Mouse (Mus musculus) testis, adult 2 months (tissue): ENCODE data around the gene Trmt61a. TPM values are rescaled to one million over a fixed set of nuclear protein-coding genes. Genes with fewer than 3 reads are reported as not detected.

Source experiments
- H3K27ac ChIP-seq: fragments of 200-500 bp; 2 replicates; pipeline ENCODE4 v1.5.1; 2012; ENCODE audit warnings: low read depth, low read length; ENCODE audit not compliant: control insufficient read depth, insufficient read depth
- H3K27me3 ChIP-seq: fragments of 200-500 bp; 2 replicates; pipeline ENCODE4 v1.6.1; 2012; ENCODE audit warnings: mild to moderate bottlenecking, low read length, moderate library complexity; ENCODE audit not compliant: control insufficient read depth, insufficient read depth
- H3K36me3 ChIP-seq: fragments of 200-500 bp; 2 replicates; pipeline ENCODE4 v1.6.1; 2012; ENCODE audit warnings: mild to moderate bottlenecking, low read length; ENCODE audit not compliant: control insufficient read depth, insufficient read depth
- H3K4me1 ChIP-seq: fragments of 200-500 bp; 2 replicates; pipeline ENCODE4 v1.6.1; 2012; ENCODE audit warnings: low read length; ENCODE audit not compliant: control insufficient read depth, insufficient read depth
- H3K4me3 ChIP-seq: fragments of 200-500 bp; 2 replicates; pipeline ENCODE4 v1.5.1; 2012; ENCODE audit warnings: low read depth, mild to moderate bottlenecking, low read length, moderate library complexity, mixed read lengths; ENCODE audit not compliant: control insufficient read depth
- CTCF ChIP-seq: fragments of 200-500 bp; IDR thresholded peaks from 2 replicates; pipeline ENCODE4 v1.5.1; 2012; ENCODE audit warnings: low read depth, mild to moderate bottlenecking, inconsistent platforms, low read length, moderate library complexity; ENCODE audit not compliant: control insufficient read depth, insufficient read depth, insufficient replicate concordance
- POLR2A ChIP-seq: fragments of 200-500 bp; IDR thresholded peaks from 2 replicates; pipeline ENCODE4 v1.6.1; 2012; ENCODE audit warnings: low read depth, mild to moderate bottlenecking, inconsistent platforms, low read length, moderate library complexity; ENCODE audit not compliant: control insufficient read depth
- polyA plus RNA-seq: library from polyadenylated mRNA; depleted of rRNA; stranded (reverse); fragments of >200 nt; gene quantifications from 2 replicates; pipeline ENCODE4 v1.2.3, GENCODE M21; 2012; rRNA removed

Gene Trmt61a
- polyA plus RNA-seq, 1 experiment = 11.9 TPM

GRCm38 (mm10) chr12:111724638-111725337 lies 46.9 kb downstream of the Trmt61a start:
- Histone ChIP-seq H3K36me3 (no peaks in the 10 kb centered on the region), H3K27me3 (no peaks in the 10 kb centered on the region), H3K4me3 (no peak overlapping the region), H3K4me1 (peaks cover 2% of the 10 kb centered on the region; the same call in 1 of the 2 replicates), H3K27ac (no peak overlapping the region)
- TF ChIP-seq CTCF (no peak), POLR2A (no peak)

DNA sequence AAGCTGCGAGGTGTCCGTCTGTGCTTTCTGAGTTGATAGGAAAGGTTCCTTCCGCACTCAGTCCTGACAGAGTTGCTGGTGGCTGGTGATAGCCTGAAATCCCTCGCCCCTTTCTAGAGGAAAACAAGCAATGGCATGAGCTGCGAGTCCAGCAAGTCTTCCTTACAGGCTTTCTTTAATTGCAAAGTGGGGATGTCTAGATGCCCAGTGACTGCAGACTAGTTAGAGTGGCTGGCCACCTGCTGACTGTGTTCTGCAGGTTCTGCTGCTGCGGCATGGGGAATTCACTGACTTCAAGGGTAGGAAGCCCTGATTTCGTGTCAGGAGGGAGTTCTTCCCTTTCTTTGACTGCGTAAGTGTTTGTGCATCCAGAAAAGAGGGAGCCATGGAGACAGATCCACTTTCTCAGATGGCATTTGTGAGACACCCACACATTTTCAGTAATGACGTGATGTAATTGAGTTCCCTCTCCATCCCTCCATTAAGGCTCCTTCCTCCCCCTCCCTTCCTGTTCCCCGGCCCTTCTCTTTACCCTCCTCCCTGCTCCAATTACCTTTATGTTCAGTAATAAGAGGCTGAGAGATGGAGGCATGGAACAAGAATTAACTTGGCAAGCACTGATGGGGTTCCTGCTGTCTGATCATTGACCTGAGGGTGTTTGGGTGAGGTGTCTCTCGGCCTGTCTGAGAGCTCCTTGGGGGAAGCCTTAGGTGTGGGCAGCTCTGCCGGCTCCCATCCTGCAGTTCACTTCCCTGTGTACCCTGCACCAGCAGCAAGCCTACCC lies 47.6 kb downstream of the Trmt61a start:
- Histone ChIP-seq H3K36me3 (no peaks in the 10 kb centered on the region), H3K4me3 (no peak overlapping the region), H3K27ac (no peak overlapping the region), H3K4me1 (peaks cover 2% of the 10 kb centered on the region; the same call in 1 of the 2 replicates), H3K27me3 (no peaks in the 10 kb centered on the region)
- no peak for TF ChIP-seq CTCF
- TF ChIP-seq POLR2A = no peak

- H3K36me3 ChIP-seq = no peaks in the 10 kb centered on the region
- H3K4me1 ChIP-seq = peaks cover 2% of the 10 kb centered on the region; the same call in 1 of the 2 replicates
- H3K4me3 ChIP-seq = no peak overlapping the region
- no peaks in the 10 kb centered on the region for H3K27me3 ChIP-seq
- no peak for TF ChIP-seq CTCF
- no peak for TF ChIP-seq POLR2A
- no peak overlapping the region for H3K27ac ChIP-seq
Measured at GRCm38 (mm10) chr12:111726122-111726463, 48.2 kb downstream of the Trmt61a start.

GRCm38 (mm10) chr12:111727956-111728355 lies 50.1 kb downstream of the Trmt61a start:
- Histone ChIP-seq H3K27ac (no peak overlapping the region), H3K36me3 (no peaks in the 10 kb centered on the region), H3K4me1 (peaks cover 5% of the 10 kb centered on the region), H3K27me3 (no peaks in the 10 kb centered on the region), H3K4me3 (no peak overlapping the region)
- no peak for TF ChIP-seq POLR2A
- TF ChIP-seq CTCF = no peak

GRCm38 (mm10) chr12:111731822-111732807 lies 54.2 kb downstream of the Trmt61a start:
- peaks cover 5% of the 10 kb centered on the region for H3K4me1 ChIP-seq
- no peaks in the 10 kb centered on the region for H3K27me3 ChIP-seq
- H3K36me3 ChIP-seq = no peaks in the 10 kb centered on the region
- H3K27ac ChIP-seq = no peak overlapping the region; the same call in 1 of the 2 replicates
- no peak overlapping the region for H3K4me3 ChIP-seq
- TF ChIP-seq CTCF (peak; percentile 83; the same call in 1 of the 2 replicates), POLR2A (no peak)

DNA sequence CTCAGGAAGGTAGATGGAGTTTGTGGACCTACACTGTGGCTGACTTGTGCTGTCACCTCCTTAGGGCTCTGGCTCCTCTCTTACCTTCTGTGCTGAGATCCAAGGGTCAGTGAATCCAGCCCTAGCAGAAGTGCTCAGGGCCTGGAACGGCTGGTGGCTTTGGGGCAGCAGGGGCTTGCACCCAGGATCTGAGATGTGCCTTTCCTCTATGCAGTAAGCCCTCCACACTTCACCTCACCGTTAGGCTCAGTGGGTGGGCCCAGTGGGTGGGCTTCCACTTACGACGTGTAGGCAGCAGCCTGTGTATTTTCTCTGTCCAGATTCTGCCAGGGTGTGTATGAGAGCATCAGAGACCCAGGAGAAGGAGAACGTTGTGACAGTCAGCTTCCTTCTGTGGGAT lies 55.0 kb downstream of the Trmt61a start:
- no peak overlapping the region for H3K27ac ChIP-seq
- H3K4me3 ChIP-seq = no peak overlapping the region
- H3K27me3 ChIP-seq = no peaks in the 10 kb centered on the region
- no peaks in the 10 kb centered on the region for H3K36me3 ChIP-seq
- peaks cover 3% of the 10 kb centered on the region; the same call in 1 of the 2 replicates for H3K4me1 ChIP-seq
- TF ChIP-seq CTCF (no peak), POLR2A (no peak)

Other genes with a start within 250 kb of the Trmt61a start
- gene Tnfaip2, start 235.6 kb upstream of the Trmt61a start, polyA plus RNA-seq = 77.2 and 89.7 TPM in 2 replicates
- 1.7 and 1.8 TPM in 2 replicates for gene Gm266, start 192.3 kb upstream of the Trmt61a start, polyA plus RNA-seq
- gene Eif5, start 140.1 kb upstream of the Trmt61a start, polyA plus RNA-seq = 280 and 283 TPM in 2 replicates
- 17.0 and 21.4 TPM in 2 replicates for gene Mark3, start 103.6 kb upstream of the Trmt61a start, polyA plus RNA-seq
- 13.2 and 37.1 TPM in 2 replicates for gene Ckb, start 5.8 kb upstream of the Trmt61a start, polyA plus RNA-seq
- gene Bag5, start 35.2 kb downstream of the Trmt61a start, polyA plus RNA-seq = 747 and 947 TPM in 2 replicates
- 39.9 and 47.5 TPM in 2 replicates for gene Apopt1, start 35.2 kb downstream of the Trmt61a start, polyA plus RNA-seq
- 9.6 and 11.1 TPM in 2 replicates for gene Klc1, start 80.7 kb downstream of the Trmt61a start, polyA plus RNA-seq
- gene Xrcc3, start 135.8 kb downstream of the Trmt61a start, polyA plus RNA-seq = 7.6 and 8.7 TPM in 2 replicates
- gene Zfyve21, start 136.1 kb downstream of the Trmt61a start, polyA plus RNA-seq = 22.6 and 23.8 TPM in 2 replicates
- 17.1 and 19.1 TPM in 2 replicates for gene Ppp1r13b, start 230.0 kb downstream of the Trmt61a start, polyA plus RNA-seq